Mouse (Mus musculus): Measurements from ENCODE around the gene Dnm3. TPM values are rescaled to one million over a fixed set of nuclear protein-coding genes. Genes with fewer than 3 reads are reported as not detected.
A peak's percentile ranks its signal among the peaks of the same experiment; 100 is the strongest.

Gene Dnm3
- total RNA-seq, 2 experiments from 2014 or later: 7.9 to 17.7 TPM

GRCm38 (mm10) chr1:161951009-161951779 lies 526.6 kb downstream of the Dnm3 start:
- DNase-seq: no peak

- no peak for DNase-seq
Measured at GRCm38 (mm10) chr1:161942082-161942481, 535.8 kb downstream of the Dnm3 start.

Small RNAs within 50 kb of the gene (microRNA-seq; reads per million reads assigned to microRNA genes)
- gene Mir199a-2: 10.0 reads per million, percentile 24 among the genes with 10 or more reads in this experiment
- gene Mir214: 2,052 reads per million, percentile 86 among the genes with 10 or more reads in this experiment

Other genes with a start within 250 kb of the Dnm3 start
- 10 to 100 TPM; 15.5 to 18.4 TPM for gene Mettl13, start 70.5 kb upstream of the Dnm3 start, total RNA-seq (2021)
- gene Vamp4, start 92.5 kb upstream of the Dnm3 start, total RNA-seq (2021): 10 to 100 TPM; 41.4 to 41.6 TPM
- 1 to 10 TPM; 2.5 to 3.3 TPM for gene Myoc, start 161.1 kb upstream of the Dnm3 start, total RNA-seq (2021)
- not detected for gene Myocos, start 180.2 kb upstream of the Dnm3 start, total RNA-seq (2021)

All from adrenal gland, postnatal 36 days (tissue).